Mouse (Mus musculus) lung, embryonic 14.5 days (tissue): ENCODE measurements around the gene Cacna1c. TPM values are rescaled to one million over a fixed set of nuclear protein-coding genes. Genes with fewer than 3 reads are reported as not detected.

Source experiments
- ATAC-seq: fragments of 200-750 bp; cut with Nextera tagmentation; 2 replicates; pipeline ENCODE4 v1.8.0; 2017; ENCODE audit warnings: mild to moderate bottlenecking, moderate TSS enrichment, moderate library complexity; ENCODE audit not compliant: insufficient read depth
- DNase-seq: peaks from one replicate; pipeline ENCODE4 v3.0.0-alpha.2; 2015
- H3K27ac ChIP-seq: fragments of 300-500 bp; sonication (generic); 2 replicates; pipeline ENCODE4 v1.5.1; 2014; ENCODE audit warnings: low read depth, mild to moderate bottlenecking, moderate library complexity
- H3K27me3 ChIP-seq: fragments of 300-500 bp; sonication (generic); 2 replicates; pipeline ENCODE4 v1.6.1; 2014; ENCODE audit warnings: low read length, control low read depth; ENCODE audit not compliant: insufficient read depth
- H3K36me3 ChIP-seq: fragments of 300-500 bp; sonication (generic); 2 replicates; pipeline ENCODE4 v1.6.1; 2014; ENCODE audit warnings: control low read depth; ENCODE audit not compliant: insufficient read depth
- H3K4me1 ChIP-seq: fragments of 300-500 bp; sonication (generic); 2 replicates; pipeline ENCODE4 v1.6.1; 2014; ENCODE audit warnings: antibody characterized with exemption, control low read depth; ENCODE audit not compliant: insufficient read depth
- H3K4me2 ChIP-seq: fragments of 300-500 bp; sonication (generic); 2 replicates; pipeline ENCODE4 v1.6.1; 2014; ENCODE audit warnings: mild to moderate bottlenecking
- H3K4me3 ChIP-seq: fragments of 300-500 bp; sonication (generic); 2 replicates; pipeline ENCODE4 v1.5.1; 2014; ENCODE audit warnings: low read depth, low read length
- H3K9ac ChIP-seq: fragments of 300-500 bp; sonication (generic); 2 replicates; pipeline ENCODE4 v1.6.1; 2014
- H3K9me3 ChIP-seq: fragments of 300-500 bp; sonication (generic); 2 replicates; pipeline ENCODE4 v1.6.1; 2016; ENCODE audit warnings: low read depth, low read length, control low read depth
- CTCF ChIP-seq: IDR thresholded peaks from 2 replicates; pipeline ENCODE4 v1.5.1; 2016; ENCODE audit warnings: antibody characterized with exemption, low read depth
- WGBS: fragments of 180-500 bp; shearing (Covaris S2); extraction: QIAGEN DNeasy Blood & Tissue Kit; methylation state at CpG from one replicate; pipeline ENCODE4 v1.1.7; 2014; 5-methylcytosine and 5-hydroxymethylcytosine counted together
- polyA plus RNA-seq: library from polyadenylated mRNA; unstranded; fragments of >200 nt; fragmentation: Nextera tagmentation; extraction: Ambion mirVana; gene quantifications from 2 replicates; pipeline ENCODE4 v1.2.1, GENCODE M21; 2014

Cacna1c gene
- polyA plus RNA-seq, 1 experiment from 2014 or later: 10.6 TPM

DNA sequence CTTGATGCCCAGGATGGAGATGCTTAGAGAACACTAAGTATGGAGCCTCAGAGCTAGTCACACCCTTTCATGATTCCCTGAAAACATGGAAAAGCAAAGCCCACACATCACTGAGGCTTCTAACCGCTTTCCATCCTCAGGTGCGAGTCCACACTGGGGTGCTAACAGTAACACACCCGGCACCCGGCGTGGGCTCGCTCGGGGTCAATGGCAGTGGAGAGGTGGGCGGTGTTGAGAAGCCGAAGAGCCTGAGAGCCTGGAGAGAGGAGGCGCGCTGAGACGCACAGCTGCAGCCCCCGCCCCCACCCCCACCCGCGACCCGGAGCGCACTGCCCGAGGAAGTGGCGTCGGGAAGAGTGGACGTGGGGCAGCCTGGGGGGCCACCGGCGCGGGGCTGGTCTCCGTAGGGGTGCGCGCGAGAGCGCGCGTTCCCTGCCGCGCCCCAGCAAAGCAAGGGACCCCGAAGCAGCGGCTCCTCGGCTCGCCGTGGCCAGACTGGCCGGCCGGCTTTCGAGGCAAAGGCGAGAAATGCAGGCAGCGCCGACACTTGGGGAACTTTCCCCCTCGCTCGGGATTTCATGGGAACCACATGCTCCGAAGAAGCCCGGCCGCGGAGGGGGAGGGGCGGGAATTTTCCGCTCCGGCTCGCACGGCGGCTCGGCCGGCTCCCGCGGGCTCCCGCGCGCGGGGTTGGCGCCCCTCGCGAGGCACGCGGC is 88.9 kb downstream of the Cacna1c start:
- DNase-seq (peak; percentile 83), ATAC-seq (peak; percentile 26)
- peak overlapping the region; percentile 67 for H3K4me3 ChIP-seq
- no peaks in the 10 kb centered on the region for H3K9me3 ChIP-seq
- no peaks in the 10 kb centered on the region for H3K36me3 ChIP-seq
- H3K9ac ChIP-seq: peak overlapping the region; percentile 82
- under 1% methylated on average over 67 of the region's 69 CpGs for WGBS
- no peaks in the 10 kb centered on the region for H3K4me1 ChIP-seq
- peak overlapping the region; percentile 92 for H3K4me2 ChIP-seq
- no peak for TF ChIP-seq CTCF
- H3K27me3 ChIP-seq: peaks cover 22% of the 10 kb centered on the region; the same call in 1 of the 2 replicates
- peak overlapping the region; percentile 90 for H3K27ac ChIP-seq

DNA sequence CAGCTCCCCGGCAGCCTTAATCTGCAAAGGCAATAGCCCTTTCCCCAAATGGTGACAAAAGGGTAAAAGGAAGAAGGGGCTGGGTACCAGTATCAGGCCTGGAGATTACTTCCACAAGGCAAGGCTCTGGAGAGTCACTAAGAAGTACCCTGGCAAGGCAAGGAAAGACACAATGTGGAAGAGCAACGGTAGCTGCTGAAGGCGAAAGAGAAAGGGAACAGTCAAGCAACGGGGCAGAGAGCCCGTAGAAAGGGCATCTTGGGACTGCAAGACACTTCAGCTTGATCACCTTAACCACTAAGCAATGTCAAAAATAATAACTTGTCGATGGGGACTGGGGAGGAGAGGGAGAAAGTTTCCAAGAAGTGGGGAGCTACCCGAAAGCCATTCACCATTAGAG is 89.5 kb downstream of the Cacna1c start:
- no peaks in the 10 kb centered on the region for H3K36me3 ChIP-seq
- no peak for DNase-seq
- peaks cover 22% of the 10 kb centered on the region; the same call in 1 of the 2 replicates for H3K27me3 ChIP-seq
- no peaks in the 10 kb centered on the region for H3K9me3 ChIP-seq
- no peak for TF ChIP-seq CTCF
- peak overlapping the region; percentile 67 for H3K4me3 ChIP-seq
- no peak for ATAC-seq
- no peak overlapping the region for H3K27ac ChIP-seq
- H3K9ac ChIP-seq: peak overlapping the region; percentile 82
- H3K4me2 ChIP-seq: peak overlapping the region; percentile 92
- no peaks in the 10 kb centered on the region for H3K4me1 ChIP-seq
- 11% methylated on average over 7 of the region's 7 CpGs for WGBS

DNA sequence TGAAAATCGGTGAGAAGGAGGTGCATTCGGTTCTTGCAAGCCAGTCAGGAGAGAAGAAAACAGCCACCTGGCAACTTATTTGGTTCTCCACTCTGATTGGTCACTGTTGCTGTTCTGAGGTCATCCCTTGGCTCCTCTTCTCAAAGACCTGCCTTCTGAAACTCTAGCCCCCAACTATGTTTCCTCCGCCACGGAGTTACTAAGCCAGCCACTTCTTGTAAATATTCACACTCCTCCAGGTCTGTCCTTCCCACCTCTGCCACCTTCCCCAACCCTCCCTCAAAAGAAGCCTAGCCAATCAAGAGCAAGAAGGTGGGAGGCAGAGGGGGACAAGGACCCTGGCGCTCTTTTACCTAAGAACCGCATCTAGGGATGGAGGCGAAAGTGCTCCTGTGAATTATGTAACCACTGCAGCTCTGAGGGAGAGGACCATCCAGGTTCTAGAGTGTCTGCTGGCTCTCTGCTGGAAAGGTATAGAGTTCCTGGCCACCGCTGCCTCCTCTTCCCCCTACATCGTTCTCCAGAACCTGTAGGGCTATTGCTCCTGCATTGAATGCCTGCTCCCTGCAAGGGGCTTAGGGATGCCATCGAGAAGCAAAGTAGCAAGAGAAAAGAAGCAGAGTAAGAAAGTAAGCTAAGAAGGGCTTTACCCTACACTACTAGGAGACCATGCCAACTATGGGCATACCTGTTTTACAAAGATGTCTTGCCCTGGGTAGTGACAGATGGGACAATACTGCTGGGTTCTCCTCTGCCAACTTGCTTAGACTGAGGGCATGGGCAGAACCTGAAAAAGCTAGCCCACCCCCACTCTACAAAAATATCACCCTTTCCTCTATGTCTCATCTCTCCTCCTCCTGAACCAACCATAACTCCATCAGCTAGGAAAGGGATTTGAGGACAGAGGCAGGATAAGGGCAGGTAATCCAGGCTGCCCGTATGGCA is 90.3 kb downstream of the Cacna1c start:
- WGBS: 29% methylated on average over 11 of the region's 11 CpGs
- Histone ChIP-seq H3K27me3 (peaks cover 22% of the 10 kb centered on the region; the same call in 1 of the 2 replicates), H3K4me1 (no peaks in the 10 kb centered on the region), H3K9ac (peak overlapping the region; percentile 82; the same call in 1 of the 2 replicates), H3K9me3 (no peaks in the 10 kb centered on the region), H3K36me3 (no peaks in the 10 kb centered on the region), H3K4me2 (peak overlapping the region; percentile 92), H3K27ac (no peak overlapping the region), H3K4me3 (peak overlapping the region; percentile 67)
- ATAC-seq (no peak), DNase-seq (no peak)
- TF ChIP-seq CTCF: no peak

DNA sequence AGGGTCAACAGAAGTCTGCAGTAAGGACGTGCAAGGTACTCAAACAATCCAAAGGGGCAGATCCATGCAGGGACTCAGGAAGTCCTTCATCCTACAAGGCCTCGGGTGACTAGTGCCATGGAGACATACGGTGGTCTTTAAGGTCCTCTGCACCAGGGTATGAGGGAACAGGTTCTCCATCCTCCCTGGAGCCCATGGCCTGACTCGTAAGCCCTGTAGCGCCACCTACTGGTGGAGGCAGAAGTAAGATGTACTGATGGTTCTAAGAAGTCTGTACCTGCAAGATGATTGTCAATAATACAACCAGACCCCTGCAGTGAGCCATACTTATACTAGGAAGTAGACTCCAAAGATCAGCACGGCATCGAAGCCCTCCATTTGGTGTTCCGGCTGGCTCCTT is 92.0 kb downstream of the Cacna1c start:
- ATAC-seq: no peak

DNA sequence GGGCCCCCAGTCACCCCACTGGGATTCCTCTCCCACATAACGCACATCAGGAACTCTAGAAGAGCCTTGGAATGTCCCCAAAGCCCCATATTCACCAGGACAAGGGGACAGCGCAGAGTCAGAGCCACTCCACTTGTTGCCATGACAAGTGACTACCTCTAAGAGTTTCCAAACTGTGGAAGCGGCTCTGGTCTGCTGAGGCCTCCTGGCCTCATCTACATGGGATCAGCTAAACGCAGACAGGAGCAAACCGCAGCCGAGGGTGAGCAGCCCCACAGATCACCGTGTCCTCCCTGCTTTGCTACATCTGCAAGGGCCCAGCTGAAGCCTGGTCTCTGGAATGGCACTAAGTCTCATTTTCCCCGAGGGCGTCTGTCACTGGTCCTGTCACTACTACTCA is 93.3 kb downstream of the Cacna1c start:
- Histone ChIP-seq H3K4me1 (no peaks in the 10 kb centered on the region), H3K27ac (no peak overlapping the region), H3K4me3 (no peak overlapping the region), H3K27me3 (peaks cover 20% of the 10 kb centered on the region; the same call in 1 of the 2 replicates), H3K9me3 (no peaks in the 10 kb centered on the region), H3K9ac (no peak overlapping the region), H3K36me3 (no peaks in the 10 kb centered on the region), H3K4me2 (no peak overlapping the region)
- WGBS: 81% methylated on average over 9 of the region's 9 CpGs
- DNase-seq (no peak), ATAC-seq (no peak)
- TF ChIP-seq CTCF: no peak

More for the DNA sequence above, 92.0 kb downstream of the Cacna1c start:
- peak; percentile 94 for DNase-seq
- H3K9me3 ChIP-seq: no peaks in the 10 kb centered on the region
- peak; percentile 94 for TF ChIP-seq CTCF
- peaks cover 22% of the 10 kb centered on the region; the same call in 1 of the 2 replicates for H3K27me3 ChIP-seq
- no peaks in the 10 kb centered on the region for H3K4me1 ChIP-seq
- no peak overlapping the region for H3K27ac ChIP-seq
- no peak overlapping the region for H3K9ac ChIP-seq
- no peak overlapping the region for H3K4me2 ChIP-seq
- no peak overlapping the region for H3K4me3 ChIP-seq
- no peaks in the 10 kb centered on the region for H3K36me3 ChIP-seq
- 36% methylated on average over 8 of the region's 8 CpGs for WGBS

DNA sequence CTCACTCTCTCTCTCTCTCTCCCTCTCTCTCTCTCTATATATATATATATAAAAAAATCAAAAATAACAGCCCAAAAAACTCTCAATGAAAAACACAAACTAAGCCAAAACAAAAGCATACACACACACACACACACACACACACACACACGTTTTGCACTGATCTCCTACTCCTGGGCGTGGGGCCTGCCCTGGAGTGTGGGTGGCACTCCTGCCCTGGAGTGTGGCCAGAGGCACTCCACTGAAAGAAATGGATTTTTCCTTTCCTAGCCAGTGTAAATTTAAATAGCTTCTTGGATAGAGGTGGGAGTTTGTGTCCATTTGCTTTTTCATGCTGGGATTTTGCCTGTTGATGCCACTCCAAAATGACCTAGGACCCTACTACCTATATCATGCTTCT is 96.9 kb downstream of the Cacna1c start:
- Histone ChIP-seq H3K4me1 (0 out of 2 replicates have a peak, but pooled peaks cover 5% of the 10 kb centered on the region), H3K9me3 (no peaks in the 10 kb centered on the region), H3K36me3 (no peaks in the 10 kb centered on the region), H3K4me3 (no peak overlapping the region), H3K27me3 (no peaks in the 10 kb centered on the region), H3K4me2 (no peak overlapping the region), H3K27ac (no peak overlapping the region), H3K9ac (no peak overlapping the region)
- no peak for TF ChIP-seq CTCF
- DNase-seq: no peak
- ATAC-seq: no peak
- 62% methylated on average over 2 of the region's 2 CpGs for WGBS
